Mouse (Mus musculus) brain, embryonic 14.5 days (tissue): Measurements from ENCODE around the gene Lrig3.

ENCODE experiments used
- CTCF ChIP-seq: fragments of 200-500 bp; IDR thresholded peaks from 2 replicates; pipeline ENCODE4 v1.5.1; 2012; ENCODE audit warnings: inconsistent platforms, mild to moderate bottlenecking, moderate library complexity, borderline replicate concordance; ENCODE audit not compliant: insufficient read depth, insufficient read length; ENCODE audit errors: extremely low read depth
- POLR2A ChIP-seq: fragments of 200-500 bp; IDR thresholded peaks from 2 replicates; pipeline ENCODE4 v1.6.1; 2012; ENCODE audit warnings: mild to moderate bottlenecking, inconsistent platforms, borderline replicate concordance; ENCODE audit not compliant: poor library complexity, insufficient read depth, insufficient read length, severe bottlenecking; ENCODE audit errors: extremely low read depth

DNA sequence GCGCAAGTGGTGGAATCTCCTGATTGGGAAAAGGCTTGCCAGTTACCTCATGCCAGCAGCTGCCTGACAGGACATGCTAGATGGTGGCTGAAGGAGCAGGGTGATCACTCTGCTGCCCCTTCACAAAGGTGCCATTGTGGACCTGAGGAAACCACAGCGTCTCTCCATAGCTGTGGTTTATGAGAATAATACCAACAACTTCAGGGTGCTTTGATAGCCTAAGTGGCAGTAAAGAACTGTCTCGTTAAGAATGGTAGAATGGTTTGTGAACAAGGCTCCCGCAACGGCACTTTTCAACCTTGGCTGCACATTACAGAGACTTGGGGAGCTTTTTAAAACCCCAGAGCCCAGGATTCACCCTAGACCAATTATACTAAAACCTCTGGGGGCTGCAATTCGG, 29.7 kb downstream of the Lrig3 start:
- TF ChIP-seq POLR2A (no peak), CTCF (no peak)
